Mouse (Mus musculus) ES-E14 (cell line): ENCODE results near the gene Fgfbp1. TPM values are rescaled to one million over a fixed set of nuclear protein-coding genes. Genes with fewer than 3 reads are reported as not detected.
A peak's percentile ranks its signal among the peaks of the same experiment; 100 is the strongest.

ENCODE experiments used
- DNase-seq: peaks from one replicate; pipeline ENCODE4 v3.0.0-alpha.2; 2013; ENCODE audit warnings: low read depth, low spot score
- H3K27ac ChIP-seq: 2 replicates; pipeline ENCODE4 v1.5.1; 2012; ENCODE audit warnings: low read depth, mild to moderate bottlenecking, low read length, moderate library complexity, mixed read lengths; ENCODE audit not compliant: poor library complexity, insufficient read depth, severe bottlenecking
- H3K36me3 ChIP-seq: 2 replicates; pipeline ENCODE4 v1.6.1; 2012; ENCODE audit warnings: mild to moderate bottlenecking, low read length, moderate library complexity, mixed read lengths; ENCODE audit not compliant: control insufficient read depth, poor library complexity, insufficient read depth, severe bottlenecking
- H3K4me1 ChIP-seq, 2 experiments: fragments of 150-350 bp in 1 of 2; sonication (generic) in 1 of 2; 2 replicates each; pipeline ENCODE4 v1.6.1; 2012; ENCODE audit warnings: low read length in 2 of 2, mild to moderate bottlenecking in 1 of 2, mixed read lengths in 1 of 2; ENCODE audit not compliant: control insufficient read depth in 2 of 2, insufficient read depth in 2 of 2, poor library complexity in 1 of 2
- H3K4me3 ChIP-seq, 2 experiments: fragments of 150-350 bp in 1 of 2; sonication (generic) in 1 of 2; 2 replicates each; pipeline ENCODE4 v1.5.1; 2012; ENCODE audit warnings: low read length in 2 of 2, low read depth in 1 of 2, mild to moderate bottlenecking in 1 of 2, mixed read lengths in 1 of 2; ENCODE audit not compliant: insufficient read depth in 1 of 2, poor library complexity in 1 of 2, severe bottlenecking in 1 of 2
- H3K9ac ChIP-seq: 2 replicates; pipeline ENCODE4 v1.6.1; 2012; ENCODE audit warnings: low read depth, mild to moderate bottlenecking, low read length, mixed read lengths; ENCODE audit not compliant: poor library complexity, insufficient read depth, severe bottlenecking
- H3K9me3 ChIP-seq: fragments of 150-350 bp; sonication (generic); 2 replicates; pipeline ENCODE4 v1.6.1; 2012; ENCODE audit warnings: low read depth, mild to moderate bottlenecking, low read length; ENCODE audit not compliant: control insufficient read depth, insufficient read depth
- CHD2 ChIP-seq: IDR thresholded peaks from 2 replicates; pipeline ENCODE4 v1.6.1; 2014; ENCODE audit warnings: mild to moderate bottlenecking, low read depth, low read length, inconsistent platforms
- HCFC1 ChIP-seq: IDR thresholded peaks from 2 replicates; pipeline ENCODE4 v1.6.1; 2012; ENCODE audit warnings: low read length, inconsistent platforms, borderline replicate concordance; ENCODE audit not compliant: insufficient read depth
- MAFK ChIP-seq: IDR thresholded peaks from 2 replicates; pipeline ENCODE4 v1.6.1; 2014; ENCODE audit warnings: mild to moderate bottlenecking, low read depth, low read length, inconsistent platforms; ENCODE audit not compliant: insufficient read depth
- ZC3H11A ChIP-seq: IDR thresholded peaks from 2 replicates; pipeline ENCODE4 v1.6.1; 2012; ENCODE audit warnings: low read depth, mild to moderate bottlenecking, inconsistent platforms, low read length, borderline replicate concordance
- ZNF384 ChIP-seq: IDR thresholded peaks from 2 replicates; pipeline ENCODE4 v1.6.1; 2012; ENCODE audit warnings: low read depth, low read length, inconsistent platforms
- in situ Hi-C, 2 experiments: fragments of 600-800 bp; cut with MboI; formaldehyde crosslinking; loops; one replicate each; pipeline ENCODE4 v1.15.1; 2025; ENCODE audit warnings: low sequenced_read_pairs in 2 of 2, inconsistent platforms in 1 of 2; ENCODE audit not compliant: unreplicated experiment in 2 of 2
- total RNA-seq: library from RNA; depleted of rRNA; stranded (reverse); fragments of 300-350 nt; gene quantifications from 2 replicates; pipeline ENCODE4 v1.2.3, GENCODE M21; 2012; rRNA removed

Gene Fgfbp1
- total RNA-seq = 41.1 and 55.9 TPM in 2 replicates

DNA sequence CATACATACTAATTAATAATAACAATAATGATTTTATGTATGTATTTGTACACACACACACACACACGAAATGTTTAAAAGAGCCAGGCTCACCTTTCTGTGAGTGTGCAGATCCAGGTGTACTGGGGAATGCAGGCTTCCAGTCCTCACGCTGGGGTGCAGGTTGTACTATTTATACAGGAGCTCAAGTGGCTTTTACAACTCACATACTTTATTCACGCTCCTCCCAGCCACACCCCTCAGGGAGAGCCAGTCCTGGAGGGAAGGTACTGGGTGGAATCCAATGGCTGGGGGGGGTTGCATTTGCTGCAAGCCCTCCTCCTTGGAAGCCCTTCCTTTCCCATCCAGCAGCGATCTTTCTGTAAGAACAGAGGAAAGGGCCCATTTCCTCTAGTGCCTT lies at the start of gene Fgfbp1:
TSS of gene Fgfbp1 (minus strand) at position 160 of the 400 bp plus-strand sequence.
- Histone ChIP-seq H3K4me3 (peak within 1 kb of the TSS in 1 of 2 experiments; percentile 29; a peak in 1 of 4 replicates), H3K36me3 (peaks cover 4% of the 10 kb centered on the region; the same call in 1 of the 2 replicates), H3K27ac (peak within 1 kb of the TSS; percentile 41), H3K9ac (peak within 1 kb of the TSS; percentile 28), H3K4me1 (peaks cover 3 to 23% of the 10 kb centered on the region in 2 experiments; a peak in 2 of 4 replicates), H3K9me3 (no peaks in the 10 kb centered on the region)
- TF ChIP-seq ZC3H11A (no peak), ZNF384 (no peak), CHD2 (no peak), MAFK (no peak), HCFC1 (no peak)
- in situ Hi-C loops = no loop called here
- peak; percentile 33 for DNase-seq

DNA sequence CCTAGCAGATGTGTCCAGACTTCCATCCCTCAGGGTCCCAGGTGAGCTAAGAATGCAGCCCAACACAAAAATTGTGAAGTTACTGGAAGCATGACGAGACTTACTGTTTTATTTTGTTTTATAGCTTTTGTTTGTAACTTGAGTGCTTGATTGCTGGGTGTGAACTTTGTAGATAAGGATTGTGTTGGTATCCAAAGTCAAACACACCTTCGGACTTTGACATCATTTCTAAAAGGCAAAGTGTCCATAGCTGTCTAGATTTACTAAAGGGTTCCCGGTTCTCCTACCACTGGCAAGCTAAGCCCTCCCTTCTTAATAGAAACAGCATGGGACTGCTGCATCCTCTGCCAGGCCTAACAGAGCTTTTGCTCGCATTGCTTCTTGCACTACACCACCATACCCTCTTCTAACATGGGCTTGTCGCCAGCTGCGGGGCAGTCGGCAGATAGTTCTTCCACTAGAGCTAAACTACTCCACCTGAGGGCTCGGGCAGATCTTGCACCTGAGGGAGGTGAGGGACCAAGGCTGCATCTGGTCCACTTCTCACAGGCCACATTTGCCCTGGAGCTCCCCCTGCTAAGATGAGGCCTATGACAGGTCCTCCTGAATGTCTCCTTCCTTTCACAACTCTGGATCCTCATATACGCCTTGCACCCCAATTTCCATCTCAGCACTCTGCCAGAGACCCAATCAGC lies 16.9 kb upstream of the Fgfbp1 start:
- in situ Hi-C loops = loop anchor here in 1 of 2 experiments (10.0 kb wide), 1 partner anchor 104 kb away; no protein-coding TSS in a partner anchor
- no peak for DNase-seq
- no peak overlapping the region for H3K4me3 ChIP-seq
- H3K36me3 ChIP-seq = peaks cover 2% of the 10 kb centered on the region; the same call in 1 of the 2 replicates
- no peak for TF ChIP-seq MAFK
- no peak for TF ChIP-seq ZNF384
- no peak for TF ChIP-seq ZC3H11A
- no peak for TF ChIP-seq HCFC1
- TF ChIP-seq CHD2 = no peak
- no peaks in the 10 kb centered on the region for H3K4me1 ChIP-seq
- no peak overlapping the region for H3K27ac ChIP-seq
- no peaks in the 10 kb centered on the region for H3K9me3 ChIP-seq
- H3K9ac ChIP-seq = no peak overlapping the region

DNA sequence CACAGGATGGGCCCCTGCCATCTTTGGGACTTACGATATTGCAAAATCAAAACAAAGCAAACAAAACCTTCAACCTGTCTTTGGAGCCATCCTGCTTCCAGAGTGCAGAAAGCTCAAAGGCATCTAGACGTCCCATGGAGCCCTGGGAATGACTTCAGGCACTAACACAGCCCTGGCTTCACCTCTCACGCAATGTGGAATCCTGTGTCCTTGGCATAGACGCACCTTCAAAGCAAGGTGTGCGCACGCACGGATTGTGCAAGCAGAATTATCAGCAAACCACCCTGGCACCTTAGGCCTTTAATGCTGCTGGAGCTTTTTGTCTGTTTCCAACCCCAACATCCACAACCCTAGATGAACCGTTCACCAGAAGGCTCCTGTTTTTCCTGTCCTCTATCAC lies 16.0 kb upstream of the Fgfbp1 start:
- Histone ChIP-seq H3K36me3 (peaks cover 2% of the 10 kb centered on the region; the same call in 1 of the 2 replicates), H3K9ac (no peak overlapping the region), H3K27ac (no peak overlapping the region), H3K9me3 (no peaks in the 10 kb centered on the region), H3K4me3 (no peak overlapping the region), H3K4me1 (no peaks in the 10 kb centered on the region)
- no peak for DNase-seq
- TF ChIP-seq HCFC1 = no peak
- no peak for TF ChIP-seq ZNF384
- TF ChIP-seq ZC3H11A = no peak
- TF ChIP-seq CHD2 = no peak
- TF ChIP-seq MAFK = no peak
- in situ Hi-C loops = loop anchor here in 1 of 2 experiments (10.0 kb wide), 1 partner anchor 103 kb away; no protein-coding TSS in a partner anchor

DNA sequence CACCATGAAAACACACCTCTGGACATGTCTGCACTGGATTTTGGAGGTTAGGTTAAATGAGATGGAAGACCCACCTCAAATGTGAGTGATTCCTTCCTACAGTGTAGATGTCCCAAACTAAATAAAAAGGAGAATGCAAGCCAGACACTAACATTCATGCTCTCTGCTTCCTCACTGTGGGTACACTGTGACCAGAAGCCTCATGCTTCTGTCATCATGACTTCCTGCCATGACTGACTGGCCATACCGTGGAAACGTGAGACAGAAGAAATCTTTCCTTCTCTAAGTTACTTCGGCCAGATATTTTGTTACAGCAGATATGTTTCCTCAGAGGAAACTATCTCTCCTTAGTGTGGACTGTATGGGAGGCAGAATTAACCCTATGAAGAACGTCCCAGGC lies 14.6 kb upstream of the Fgfbp1 start:
- in situ Hi-C loops = loop anchor here in 1 of 2 experiments (10.0 kb wide), 1 partner anchor 101 kb away; no protein-coding TSS in a partner anchor
- no peak for TF ChIP-seq CHD2
- TF ChIP-seq HCFC1 = no peak
- TF ChIP-seq ZC3H11A = no peak
- no peak for TF ChIP-seq MAFK
- TF ChIP-seq ZNF384 = no peak
- no peaks in the 10 kb centered on the region for H3K36me3 ChIP-seq

More for the DNA sequence above, 14.6 kb upstream of the Fgfbp1 start:
- DNase-seq = no peak
- Histone ChIP-seq H3K4me3 (no peak overlapping the region), H3K27ac (no peak overlapping the region), H3K9me3 (no peaks in the 10 kb centered on the region), H3K4me1 (no peaks in the 10 kb centered on the region), H3K9ac (no peak overlapping the region)
